Mouse (Mus musculus) heart, adult 9 months (tissue): Measurements from ENCODE around the gene Nfic.
A peak's percentile ranks its signal among the peaks of the same experiment; 100 is the strongest.
"Not testable (repeated sequence)": the region's sequence is repeated elsewhere in the genome, so short reads cannot be mapped to it uniquely, and the experiment has no call there.

ENCODE experiments used
- DNase-seq, 2 experiments: peaks; one replicate each; pipeline ENCODE4 v3.0.0; 2022; ENCODE audit warnings: low spot score in 2 of 2

Gene Nfic

DNA sequence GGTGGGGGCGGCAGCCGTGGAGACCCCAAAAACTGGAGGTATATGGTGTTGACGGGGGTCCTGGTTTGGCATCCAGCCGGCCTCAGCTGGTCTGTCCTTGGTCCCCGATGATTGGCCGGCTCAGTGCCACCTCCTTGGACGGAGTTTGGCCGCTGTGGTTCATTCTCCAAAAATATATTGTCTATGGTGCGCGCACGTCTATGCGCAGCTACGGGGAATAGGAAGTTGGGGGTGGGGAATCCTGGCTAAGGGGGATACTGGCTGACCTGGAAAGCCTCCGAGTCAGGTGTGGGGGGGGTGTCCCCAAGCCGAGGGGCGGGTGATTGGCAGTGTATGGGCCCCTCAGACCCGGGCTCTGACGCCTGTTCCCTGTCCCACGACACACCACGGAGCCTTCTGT is 5.0 kb upstream of the Nfic start:
- DNase-seq: no peak

- DNase-seq: no peak
These were observed 4.0 kb upstream of the Nfic start for GRCm38 (mm10) chr10:81459399-81459798.

DNA sequence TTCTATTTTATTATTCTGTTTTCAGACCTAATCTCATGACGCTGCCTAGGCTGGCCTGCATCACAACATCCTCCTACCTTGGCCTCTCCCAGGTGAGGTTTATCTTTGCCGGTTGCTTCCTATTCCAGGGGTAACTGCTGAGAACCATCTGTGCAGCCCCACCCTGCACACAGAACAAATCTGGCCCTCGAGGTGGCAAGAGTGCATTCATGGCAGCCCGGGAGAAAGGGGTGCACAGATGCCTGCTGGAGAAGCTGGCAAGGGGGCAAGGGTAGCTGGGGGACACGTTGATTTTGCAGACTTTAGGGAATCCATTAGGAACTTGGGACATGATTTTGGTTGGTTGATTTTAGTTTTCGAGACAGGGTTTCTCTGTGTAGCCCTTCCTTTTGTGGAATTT is 2.8 kb upstream of the Nfic start:
- no peak for DNase-seq

DNA sequence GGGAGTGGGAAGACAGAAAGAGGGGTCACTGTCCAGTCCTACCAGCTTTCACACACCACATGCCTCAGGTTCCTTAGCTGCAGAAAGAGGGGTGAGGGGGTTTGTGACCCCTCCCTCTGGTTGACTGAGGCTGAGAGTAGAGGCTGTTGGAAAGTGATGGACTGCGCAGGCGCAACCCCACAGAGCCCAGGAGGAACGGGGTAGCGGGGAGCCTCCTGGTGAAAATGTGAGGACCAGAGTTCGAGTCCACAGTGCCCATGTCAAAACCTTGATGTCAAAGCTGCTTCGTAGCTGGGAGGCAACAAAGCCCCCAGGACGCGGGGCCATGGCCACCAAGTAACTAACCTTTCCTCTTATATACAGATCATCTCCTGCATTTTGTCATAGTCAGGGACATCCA is 2.2 kb upstream of the Nfic start:
- no peak for DNase-seq

DNA sequence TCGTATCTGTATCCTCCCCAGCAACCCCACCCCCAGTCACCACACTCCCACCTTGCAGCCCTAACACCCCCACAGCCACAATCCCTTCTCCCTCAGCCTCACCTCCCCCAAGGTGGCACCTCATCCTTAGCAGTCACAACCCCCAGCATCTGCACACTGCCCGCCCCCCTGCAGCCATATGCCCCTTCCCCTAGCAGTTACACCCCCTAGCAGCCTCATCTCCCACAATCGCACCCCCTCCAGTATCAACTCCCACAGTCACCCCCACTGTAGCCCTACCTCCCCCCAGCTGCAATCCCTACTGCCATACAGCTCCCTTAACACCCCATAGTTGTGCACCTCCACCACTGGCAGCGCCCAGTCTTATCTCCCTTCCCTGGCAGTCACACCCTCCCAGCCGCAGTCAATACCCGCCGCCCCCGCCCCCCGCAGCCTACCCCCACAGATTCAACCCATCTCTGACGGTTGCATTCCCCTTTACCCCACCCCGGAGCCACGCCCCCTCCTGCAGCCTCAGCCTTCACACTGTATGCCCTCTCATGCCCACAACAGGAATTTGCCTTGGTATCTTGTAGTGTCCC is 1.6 kb upstream of the Nfic start:
- no peak for DNase-seq

DNA sequence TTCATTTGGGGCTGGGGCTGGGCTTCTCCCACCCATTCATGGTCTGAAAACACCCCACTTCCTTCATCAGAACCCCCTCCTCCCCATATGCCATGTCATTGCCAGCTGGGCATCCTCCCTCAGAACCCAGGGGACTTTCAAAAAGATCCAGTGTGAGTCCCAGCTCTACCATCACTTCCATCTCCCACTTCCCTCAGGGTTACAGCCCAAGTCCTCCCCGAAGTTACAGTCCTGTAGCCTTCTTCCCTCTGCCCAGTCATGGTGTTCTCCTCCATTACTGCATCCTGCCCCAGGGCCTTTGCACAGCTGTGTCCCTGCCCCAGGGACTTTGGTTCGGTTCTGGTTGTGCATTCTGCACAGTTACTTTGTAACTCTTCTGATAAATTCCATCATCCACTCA is 1.3 kb downstream of the Nfic start:
- DNase-seq: no peak

DNA sequence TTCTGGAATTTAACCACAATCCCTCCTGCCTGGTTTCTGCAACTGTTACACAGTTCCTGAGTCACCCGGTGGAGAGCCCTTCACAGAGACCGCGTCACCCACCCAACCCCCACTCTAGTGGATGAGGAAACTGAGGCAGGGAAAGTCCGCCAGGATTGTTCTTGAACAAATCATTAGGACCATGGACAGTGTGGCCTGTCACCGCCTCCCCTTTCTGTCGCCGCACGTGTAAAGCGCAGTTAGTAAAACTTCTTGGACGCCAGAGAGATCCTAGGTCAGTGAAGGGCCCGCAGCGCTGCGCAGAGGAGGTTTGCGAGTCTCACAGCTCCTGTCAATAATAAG is 2.5 kb downstream of the Nfic start:
- no peak for DNase-seq

DNA sequence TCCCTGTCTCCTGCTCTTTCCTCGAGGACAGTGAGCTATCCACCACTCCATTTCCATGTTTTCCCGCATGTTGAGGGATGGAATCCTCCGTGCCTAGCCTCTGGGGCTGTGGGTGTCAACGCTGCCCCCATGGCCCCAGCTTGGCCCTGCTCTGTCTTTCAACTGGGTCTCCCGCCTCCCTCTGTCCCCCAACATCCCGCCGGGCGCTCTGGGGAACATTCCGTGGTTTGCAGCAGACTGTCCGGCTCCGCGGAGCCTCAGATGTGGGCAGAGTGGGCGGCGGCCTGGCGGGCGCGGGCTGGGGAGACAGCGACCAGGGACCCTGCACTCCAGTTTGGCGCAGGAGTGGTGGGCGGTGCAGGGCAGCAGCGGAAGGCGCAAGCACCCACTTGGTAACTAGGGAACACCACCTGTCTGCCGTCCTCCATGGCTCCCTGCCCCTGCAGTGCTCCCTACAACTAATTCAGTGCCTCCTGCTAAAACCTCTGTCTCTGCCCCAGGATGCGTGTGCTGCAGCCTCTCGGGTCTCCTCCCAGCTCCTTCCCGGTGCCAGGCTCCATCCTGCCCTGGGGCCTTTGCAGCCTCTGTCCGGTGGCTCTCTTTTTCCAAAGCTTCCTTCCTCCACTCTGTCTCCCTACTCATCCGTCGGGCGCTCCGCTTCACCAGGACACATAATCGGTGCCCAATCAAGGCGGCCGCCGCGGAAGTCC is 3.0 kb downstream of the Nfic start:
- no peak for DNase-seq

DNA sequence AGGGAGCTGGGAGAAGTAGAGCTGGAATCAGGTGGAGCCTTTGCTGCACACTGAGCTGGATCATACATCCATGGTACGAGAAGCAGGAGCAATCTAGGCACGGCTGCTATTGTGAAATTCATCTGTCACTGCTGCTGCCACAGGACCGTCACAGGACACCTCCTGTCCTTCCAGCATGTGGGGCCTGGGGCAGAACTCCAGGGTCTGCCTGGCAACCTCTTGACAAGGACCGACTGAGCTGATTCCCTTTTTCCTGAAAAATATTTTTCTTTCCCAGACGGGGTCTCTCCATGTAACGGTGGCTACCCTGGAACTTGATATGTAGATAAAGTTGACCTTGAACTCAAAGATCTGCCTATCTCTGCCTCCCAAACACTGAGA is 4.1 kb downstream of the Nfic start:
- no peak for DNase-seq

DNA sequence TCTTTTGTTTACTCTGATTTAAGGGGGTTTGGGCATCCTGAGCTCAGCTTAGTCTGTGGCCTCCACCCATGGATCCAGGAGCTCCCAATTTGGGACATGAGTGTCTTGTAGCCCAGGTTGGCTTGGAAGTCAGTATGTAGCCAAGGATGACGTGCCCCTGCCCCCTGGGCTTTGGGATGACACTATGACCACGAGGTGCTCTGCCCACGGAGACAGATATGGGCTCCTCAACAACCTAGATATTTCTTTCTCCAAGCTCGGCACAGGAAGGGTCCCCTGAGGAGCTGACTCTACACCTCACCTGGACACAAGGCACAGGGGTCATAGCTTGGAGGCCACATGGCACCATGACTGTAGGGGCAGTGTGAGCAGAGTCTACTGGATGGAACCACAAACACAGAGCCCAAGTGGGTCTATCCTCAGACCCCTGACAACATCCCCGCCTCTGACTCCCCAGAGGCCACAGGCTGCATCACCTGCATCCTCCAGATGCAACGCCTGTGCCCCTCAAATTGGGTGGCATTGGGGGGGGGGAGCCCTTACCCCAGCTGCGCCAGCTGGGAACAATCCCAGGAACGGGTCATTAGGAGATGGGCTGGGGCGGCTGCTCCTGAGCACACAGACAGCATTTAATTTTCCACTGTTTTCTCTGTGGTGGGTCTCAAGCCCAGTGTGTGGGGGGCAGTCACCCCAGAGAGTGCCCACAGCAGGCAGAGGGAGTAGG is 4.6 kb downstream of the Nfic start:
- DNase-seq: no peak

- DNase-seq: peak; percentile 51 to 79
These were observed 5.3 kb downstream of the Nfic start for GRCm38 (mm10) chr10:81450140-81450539.

- not testable (repeated sequence) for DNase-seq
These were observed 9.9 kb downstream of the Nfic start for GRCm38 (mm10) chr10:81445516-81445915.

DNA sequence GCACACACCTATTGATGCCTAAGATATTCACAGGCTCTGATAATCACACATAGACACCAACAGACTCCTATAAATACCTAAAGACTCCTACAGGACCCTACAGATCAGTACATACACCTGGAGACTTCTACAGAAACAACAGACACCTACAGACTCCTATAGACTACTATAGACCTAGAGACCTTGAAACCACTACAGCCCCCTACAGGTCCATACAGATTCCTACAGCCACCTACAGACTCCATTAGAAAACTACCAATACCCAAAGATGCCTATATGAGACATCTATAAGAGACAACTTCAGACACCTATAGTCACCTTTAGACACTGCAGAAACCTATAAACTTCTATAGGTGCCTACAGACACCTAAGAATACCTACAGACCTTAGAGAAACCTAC is 14.4 kb downstream of the Nfic start:
- no peak for DNase-seq

DNA sequence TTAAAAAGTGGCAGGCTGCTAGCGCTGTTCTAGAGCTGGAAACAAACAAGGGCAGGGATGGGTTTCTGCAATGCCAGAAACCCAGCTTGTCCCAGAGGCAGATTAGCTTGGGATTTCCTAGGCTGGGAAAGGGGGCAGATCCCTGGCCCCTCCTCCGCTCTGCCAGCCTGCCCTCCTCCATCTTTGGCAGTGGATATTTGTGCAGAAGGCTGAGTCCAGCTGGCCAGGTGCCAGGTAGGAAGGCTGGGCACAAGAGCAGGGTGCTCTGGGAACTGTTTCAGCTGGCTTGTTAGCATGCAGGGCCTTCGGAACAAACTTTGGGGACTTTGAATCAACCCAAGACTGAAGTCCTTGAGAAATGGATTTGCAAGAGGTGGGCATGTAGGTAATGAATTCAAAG is 20.0 kb downstream of the Nfic start:
- DNase-seq: peak; percentile 67 to 81

- peak in 1 of 2 experiments; percentile 17 for DNase-seq
These were observed 20.8 kb downstream of the Nfic start for GRCm38 (mm10) chr10:81434361-81435263.

- peak; percentile 55 to 65 for DNase-seq
These were observed 21.7 kb downstream of the Nfic start for GRCm38 (mm10) chr10:81433541-81434289.

- DNase-seq: peak; percentile 96
These were observed 22.6 kb downstream of the Nfic start for GRCm38 (mm10) chr10:81432868-81433262.

DNA sequence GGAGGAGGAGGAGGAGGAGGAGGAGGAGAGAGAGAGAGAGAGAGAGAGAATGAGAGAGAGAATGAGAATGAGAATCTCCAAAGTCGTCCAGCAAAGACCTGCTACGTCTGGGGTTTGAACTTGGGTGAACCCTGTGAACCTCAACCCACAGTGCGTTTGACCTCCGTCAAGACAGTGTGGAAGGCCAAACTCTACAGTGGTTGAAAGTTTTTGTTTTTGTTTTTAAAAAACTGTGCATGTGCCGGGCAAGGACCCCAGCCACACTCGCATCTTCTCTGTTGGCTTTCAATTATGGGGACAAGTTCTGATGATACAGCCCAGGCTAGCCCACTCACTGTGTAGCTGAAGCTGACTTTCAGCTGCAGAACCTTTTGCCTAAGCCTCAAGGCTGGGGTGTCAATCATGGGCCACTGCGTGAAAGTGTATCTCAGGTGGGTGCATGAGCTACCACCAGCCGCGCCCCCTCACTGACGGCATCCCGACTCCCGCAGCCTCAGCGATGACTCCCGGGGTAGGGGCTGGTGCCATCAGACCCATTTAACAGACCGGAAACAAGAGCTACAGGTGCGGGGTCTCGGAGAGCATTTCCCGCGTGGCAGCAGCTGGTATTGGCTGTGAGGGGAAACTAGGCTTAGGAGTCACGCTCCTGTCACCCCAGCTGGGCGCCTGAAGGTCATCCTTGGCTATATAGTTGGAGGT is 23.1 kb downstream of the Nfic start:
- DNase-seq: peak in 1 of 2 experiments; percentile 44

GRCm38 (mm10) chr10:81431526-81432168 is 23.8 kb downstream of the Nfic start:
- peak; percentile 33 to 50 for DNase-seq

GRCm38 (mm10) chr10:81430831-81431525 is 24.5 kb downstream of the Nfic start:
- peak; percentile 65 to 69 for DNase-seq
